Mouse (Mus musculus): ENCODE results near the gene Eri2. TPM values are rescaled to one million over a fixed set of nuclear protein-coding genes. Genes with fewer than 3 reads are reported as not detected.

Eri2 gene
- polyA plus RNA-seq (2015; fragmentation: Nextera tagmentation; extraction: Ambion mirVana): 26.3 and 26.7 TPM in 2 replicates

GRCm38 (mm10) chr7:119793586-119794250, at the start of gene Eri2, which contains the start of gene Rexo5:
Gene Eri2, minus strand, starts transcription at chr7:119794058.
Gene Rexo5, plus strand, starts transcription at chr7:119794006.
- Histone ChIP-seq H3K27ac (peak within 1 kb of the TSS; percentile 81), H3K4me2 (peak within 1 kb of the TSS; percentile 78), H3K9ac (peak within 1 kb of the TSS; percentile 79), H3K27me3 (no peaks in the 10 kb centered on the region), H3K4me3 (peak within 1 kb of the TSS; percentile 73), H3K4me1 (peaks cover 15% of the 10 kb centered on the region), H3K36me3 (peaks cover 12% of the 10 kb centered on the region), H3K9me3 (no peaks in the 10 kb centered on the region)
- peak; percentile 100 for ATAC-seq (ENCODE audit: borderline replicate concordance, extremely low read depth, low FRiP score, low TSS enrichment)
- under 1% methylated on average over 53 of the region's 53 CpGs for WGBS

- ATAC-seq (ENCODE audit: borderline replicate concordance, extremely low read depth, low FRiP score, low TSS enrichment): no peak
- Histone ChIP-seq H3K27ac (no peak overlapping the region), H3K4me3 (no peak overlapping the region), H3K4me2 (no peak overlapping the region), H3K36me3 (peaks cover 17% of the 10 kb centered on the region), H3K9ac (no peak overlapping the region), H3K27me3 (no peaks in the 10 kb centered on the region), H3K9me3 (no peaks in the 10 kb centered on the region), H3K4me1 (no peaks in the 10 kb centered on the region)
- 94% methylated on average over 4 of the region's 4 CpGs for WGBS
Measured at GRCm38 (mm10) chr7:119841820-119842449, 48.1 kb upstream of the Eri2 start.

GRCm38 (mm10) chr7:119835996-119836777, 42.3 kb upstream of the Eri2 start:
- Histone ChIP-seq H3K36me3 (peaks cover 2% of the 10 kb centered on the region; the same call in 1 of the 2 replicates), H3K27me3 (no peaks in the 10 kb centered on the region), H3K4me1 (no peaks in the 10 kb centered on the region), H3K9ac (no peak overlapping the region), H3K27ac (no peak overlapping the region), H3K4me3 (no peak overlapping the region), H3K4me2 (no peak overlapping the region), H3K9me3 (no peaks in the 10 kb centered on the region)
- no peak for ATAC-seq (ENCODE audit: borderline replicate concordance, extremely low read depth, low FRiP score, low TSS enrichment)
- WGBS: 86% methylated on average over 4 of the region's 4 CpGs

DNA sequence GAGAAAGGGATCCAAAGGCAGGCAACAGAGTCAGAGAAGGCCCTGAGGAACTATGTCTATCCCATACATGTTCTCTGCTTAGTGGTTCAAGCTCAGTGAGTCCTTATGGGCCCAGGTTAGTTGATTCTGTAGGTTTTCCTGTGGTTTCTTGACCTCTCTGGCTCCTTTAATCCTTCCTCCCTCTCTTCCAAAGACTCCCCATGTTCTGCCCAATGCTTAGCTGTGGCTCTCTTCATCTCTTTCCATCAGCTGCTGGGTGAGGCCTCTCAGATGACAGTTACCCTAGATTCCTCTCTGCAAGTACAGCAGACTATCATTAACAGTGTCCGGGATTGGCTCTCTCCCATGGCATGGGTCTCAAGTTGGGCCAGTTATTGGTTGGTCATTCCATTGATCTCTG, 41.5 kb upstream of the Eri2 start:
- no peaks in the 10 kb centered on the region for H3K27me3 ChIP-seq
- 95% methylated on average over 1 of the region's 1 CpGs for WGBS
- H3K4me3 ChIP-seq: no peak overlapping the region
- no peak overlapping the region for H3K9ac ChIP-seq
- no peak overlapping the region for H3K4me2 ChIP-seq
- no peaks in the 10 kb centered on the region for H3K4me1 ChIP-seq
- ATAC-seq (ENCODE audit: borderline replicate concordance, extremely low read depth, low FRiP score, low TSS enrichment): no peak
- no peaks in the 10 kb centered on the region for H3K9me3 ChIP-seq
- peaks cover 2% of the 10 kb centered on the region; the same call in 1 of the 2 replicates for H3K36me3 ChIP-seq
- no peak overlapping the region for H3K27ac ChIP-seq

DNA sequence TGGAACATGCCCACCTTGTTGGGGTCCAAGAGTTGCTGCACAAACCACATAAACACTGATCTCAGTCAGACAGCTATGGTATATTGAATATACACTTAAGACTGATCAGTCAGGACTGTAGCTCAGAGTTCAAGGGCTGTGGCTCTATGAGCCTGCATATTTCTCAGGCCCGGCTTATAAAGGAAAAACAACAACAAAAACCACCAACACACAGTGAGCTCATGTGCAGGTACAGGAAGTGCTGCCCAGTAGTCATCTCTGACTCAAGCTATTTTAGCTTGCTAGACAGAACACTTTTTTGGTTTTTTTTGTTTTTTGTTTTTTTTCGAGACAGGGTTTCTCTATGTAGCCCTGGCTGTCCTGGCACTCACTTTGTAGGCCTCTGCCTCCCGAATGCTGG, 14.9 kb upstream of the Eri2 start:
- Histone ChIP-seq H3K4me2 (no peak overlapping the region), H3K4me1 (no peaks in the 10 kb centered on the region), H3K27ac (no peak overlapping the region), H3K36me3 (peaks cover 32% of the 10 kb centered on the region; the same call in 1 of the 2 replicates), H3K4me3 (no peak overlapping the region), H3K9ac (no peak overlapping the region), H3K9me3 (no peaks in the 10 kb centered on the region), H3K27me3 (no peaks in the 10 kb centered on the region)
- no peak for ATAC-seq (ENCODE audit: borderline replicate concordance, extremely low read depth, low FRiP score, low TSS enrichment)
- WGBS: 94% methylated on average over 3 of the region's 3 CpGs

DNA sequence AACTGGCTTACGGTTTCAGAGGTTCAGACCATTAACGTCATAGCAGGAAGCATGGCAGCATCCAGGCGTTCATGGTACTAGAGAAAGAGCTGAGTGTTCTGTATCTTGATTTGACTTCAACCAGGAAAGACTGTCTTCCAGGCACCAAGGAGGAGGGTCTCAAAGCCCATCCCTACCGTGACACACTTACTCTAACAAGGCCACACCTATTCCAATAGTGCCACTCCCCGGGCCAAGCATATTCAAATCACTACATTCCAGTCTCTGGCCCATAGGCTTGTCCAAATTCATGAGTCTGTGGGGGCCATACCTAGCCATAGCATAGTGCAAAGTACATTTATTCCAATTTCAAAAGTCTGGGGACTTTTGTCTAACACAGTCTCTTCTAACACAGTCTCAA, 13.5 kb upstream of the Eri2 start:
- H3K4me1 ChIP-seq: no peaks in the 10 kb centered on the region
- no peak overlapping the region for H3K4me2 ChIP-seq
- 94% methylated on average over 5 of the region's 5 CpGs for WGBS
- H3K9ac ChIP-seq: no peak overlapping the region
- H3K4me3 ChIP-seq: no peak overlapping the region
- no peak for ATAC-seq (ENCODE audit: borderline replicate concordance, extremely low read depth, low FRiP score, low TSS enrichment)
- H3K27ac ChIP-seq: no peak overlapping the region
- H3K36me3 ChIP-seq: peaks cover 28% of the 10 kb centered on the region; the same call in 1 of the 2 replicates
- no peaks in the 10 kb centered on the region for H3K27me3 ChIP-seq
- H3K9me3 ChIP-seq: no peaks in the 10 kb centered on the region

- Histone ChIP-seq H3K27me3 (no peaks in the 10 kb centered on the region), H3K9me3 (no peaks in the 10 kb centered on the region), H3K4me1 (no peaks in the 10 kb centered on the region), H3K36me3 (0 out of 2 replicates have a peak, but pooled peaks cover 9% of the 10 kb centered on the region), H3K27ac (no peak overlapping the region), H3K4me3 (no peak overlapping the region), H3K9ac (no peak overlapping the region), H3K4me2 (no peak overlapping the region)
- 77% methylated on average over 3 of the region's 3 CpGs for WGBS
- ATAC-seq (ENCODE audit: borderline replicate concordance, extremely low read depth, low FRiP score, low TSS enrichment): no peak
Measured at GRCm38 (mm10) chr7:119800991-119801390, 7.1 kb upstream of the Eri2 start.

- Histone ChIP-seq H3K4me1 (no peaks in the 10 kb centered on the region), H3K9me3 (no peaks in the 10 kb centered on the region), H3K36me3 (0 out of 2 replicates have a peak, but pooled peaks cover 7% of the 10 kb centered on the region), H3K9ac (no peak overlapping the region), H3K27ac (no peak overlapping the region), H3K4me3 (no peak overlapping the region), H3K27me3 (no peaks in the 10 kb centered on the region), H3K4me2 (no peak overlapping the region)
- ATAC-seq (ENCODE audit: borderline replicate concordance, extremely low read depth, low FRiP score, low TSS enrichment): no peak
- 92% methylated on average over 3 of the region's 3 CpGs for WGBS
Measured at GRCm38 (mm10) chr7:119800488-119800887, 6.6 kb upstream of the Eri2 start.

DNA sequence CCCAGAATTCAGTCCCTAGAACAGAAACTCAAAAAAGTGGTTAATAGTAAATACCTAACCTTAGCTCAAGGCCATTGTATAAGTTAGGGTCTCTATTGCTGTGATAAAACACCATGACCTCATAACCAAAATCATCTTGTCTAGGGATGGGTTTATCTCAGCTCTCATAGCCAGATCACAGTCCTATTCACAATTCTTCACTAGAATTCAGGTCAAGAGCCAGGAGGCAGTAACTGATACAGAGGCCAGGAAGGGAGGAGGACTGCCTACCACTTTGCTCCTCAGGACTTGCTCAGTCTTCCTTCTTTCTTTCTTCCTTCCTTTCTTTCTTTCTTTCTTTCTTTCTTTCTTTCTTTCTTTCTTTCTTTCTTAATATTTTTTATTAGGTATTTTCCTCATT, 1.5 kb upstream of the Eri2 start:
- Histone ChIP-seq H3K9me3 (no peaks in the 10 kb centered on the region), H3K9ac (peak overlapping the region; percentile 44), H3K36me3 (peaks cover 2% of the 10 kb centered on the region; the same call in 1 of the 2 replicates), H3K27ac (no peak overlapping the region), H3K4me1 (peaks cover 15% of the 10 kb centered on the region), H3K4me2 (peak overlapping the region; percentile 49), H3K27me3 (no peaks in the 10 kb centered on the region), H3K4me3 (peak overlapping the region; percentile 26)
- no peak for ATAC-seq (ENCODE audit: borderline replicate concordance, extremely low read depth, low FRiP score, low TSS enrichment)

GRCm38 (mm10) chr7:119794251-119794638, 387 bp upstream of the Eri2 start:
- Histone ChIP-seq H3K4me3 (peak overlapping the region; percentile 73), H3K9me3 (no peaks in the 10 kb centered on the region), H3K9ac (peak overlapping the region; percentile 79), H3K36me3 (peaks cover 9% of the 10 kb centered on the region), H3K4me1 (peaks cover 15% of the 10 kb centered on the region), H3K27me3 (no peaks in the 10 kb centered on the region), H3K27ac (peak overlapping the region; percentile 81), H3K4me2 (peak overlapping the region; percentile 78)
- peak; percentile 55; the same call in 1 of the 2 replicates for ATAC-seq (ENCODE audit: borderline replicate concordance, extremely low read depth, low FRiP score, low TSS enrichment)
- 1% methylated on average over 20 of the region's 21 CpGs for WGBS

DNA sequence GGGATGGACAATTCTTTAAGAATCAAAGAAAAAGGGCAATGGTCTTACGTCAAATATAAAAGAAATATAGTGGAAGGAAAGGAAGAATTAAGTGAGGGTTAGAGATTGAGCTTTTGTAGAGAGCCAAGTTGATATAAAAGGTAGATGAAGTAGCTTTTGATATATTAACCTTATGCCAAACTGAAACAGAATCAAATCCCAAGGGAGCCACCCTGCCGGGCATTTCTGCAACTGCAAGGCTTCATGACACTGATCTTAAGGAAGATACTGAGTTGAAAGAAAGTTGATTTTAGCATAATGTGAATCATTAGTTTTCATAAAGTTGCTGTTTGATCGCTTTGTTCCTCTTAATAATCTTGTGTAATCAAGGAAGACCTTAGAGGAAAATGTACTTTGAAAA, 4.8 kb downstream of the Eri2 start:
- no peak for ATAC-seq (ENCODE audit: borderline replicate concordance, extremely low read depth, low FRiP score, low TSS enrichment)
- Histone ChIP-seq H3K9ac (no peak overlapping the region), H3K27me3 (no peaks in the 10 kb centered on the region), H3K36me3 (peaks cover 44% of the 10 kb centered on the region), H3K4me2 (no peak overlapping the region), H3K4me1 (peaks cover 10% of the 10 kb centered on the region; the same call in 1 of the 2 replicates), H3K9me3 (no peaks in the 10 kb centered on the region), H3K4me3 (no peak overlapping the region), H3K27ac (no peak overlapping the region)
- 84% methylated on average over 3 of the region's 3 CpGs for WGBS

DNA sequence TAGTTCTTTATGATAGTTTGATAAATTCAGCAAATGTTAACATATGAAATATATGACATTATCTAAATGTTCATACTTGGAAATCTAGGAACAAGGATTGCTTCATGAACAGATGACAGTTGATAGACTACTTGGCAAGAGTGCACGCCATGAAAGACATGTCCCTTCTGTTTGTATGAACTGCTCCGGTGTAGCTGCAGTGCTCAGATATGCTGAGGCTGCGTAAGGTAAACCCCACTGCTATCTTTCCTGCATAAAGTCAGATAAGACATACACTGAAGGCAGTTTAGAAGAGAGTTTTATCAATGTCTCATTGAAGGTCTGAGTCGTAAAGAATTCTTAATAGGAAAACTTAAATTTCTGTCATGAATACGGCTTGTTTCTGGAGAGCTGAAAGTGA, 8.9 kb downstream of the Eri2 start:
- Histone ChIP-seq H3K9me3 (no peaks in the 10 kb centered on the region), H3K27me3 (no peaks in the 10 kb centered on the region), H3K4me1 (no peaks in the 10 kb centered on the region), H3K9ac (no peak overlapping the region), H3K36me3 (peaks cover 50% of the 10 kb centered on the region), H3K4me3 (no peak overlapping the region), H3K27ac (no peak overlapping the region), H3K4me2 (no peak overlapping the region)
- ATAC-seq (ENCODE audit: borderline replicate concordance, extremely low read depth, low FRiP score, low TSS enrichment): no peak
- WGBS: 86% methylated on average over 5 of the region's 5 CpGs

Measured in lung, embryonic 15.5 days (tissue).